ENCODE assay signal across 10 mouse cellular contexts in the genomic region with DNA sequence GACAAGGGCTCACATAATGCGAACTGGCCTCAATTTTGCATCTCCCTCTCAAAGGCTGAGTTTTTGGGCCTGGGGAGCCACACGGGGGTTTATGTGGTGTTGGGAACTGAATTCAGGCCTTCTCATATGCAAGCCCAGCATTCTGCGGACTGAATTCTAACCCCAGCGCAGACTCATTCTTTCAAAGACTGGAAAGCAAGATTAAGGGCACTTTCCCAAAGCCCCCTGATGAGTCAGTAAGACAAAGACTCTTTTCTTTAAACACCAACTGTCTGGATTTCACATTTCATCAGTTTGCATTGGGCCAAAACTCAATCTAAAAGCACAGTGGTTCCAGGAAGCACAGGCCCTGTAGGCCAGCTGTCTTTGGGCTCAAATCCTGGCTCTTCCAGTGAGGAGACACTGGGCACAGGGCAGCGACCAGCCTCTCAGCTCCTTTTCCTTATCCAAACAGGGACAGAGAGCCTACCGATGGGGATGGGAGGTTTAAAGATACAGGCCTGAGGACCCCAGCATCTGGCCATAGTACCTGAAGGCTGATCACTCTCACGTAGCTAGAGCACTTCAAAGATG. TPM values are rescaled to one million over a fixed set of nuclear protein-coding genes. Genes with fewer than 3 reads are reported as not detected.
A peak's percentile ranks its signal among the peaks of the same experiment; 100 is the strongest.
DNase-seq lines count a peak whose midpoint lies in the region; ATAC-seq and TF ChIP-seq lines count a peak whose summit lies in the region.
"Had no signal": no experiment of that assay in that cellular context is flagged by ENCODE, and none has a peak within 500 bp of the region (broad histone marks: within the 10 kb centered on the region; RNA-seq: fewer than 3 reads in every experiment).

No protein-coding gene starts in this region.

- H3K27ac ChIP-seq in limb, embryonic 12.5 days = peak overlapping the region; percentile 62
- no peak overlapping the region for H3K27ac ChIP-seq in limb, embryonic 10.5 days
- peak overlapping the region; percentile 78 for H3K27ac ChIP-seq in forebrain, embryonic 10.5 days
- H3K27ac ChIP-seq in hindbrain, postnatal 0 days = peak overlapping the region; percentile 68
- peak overlapping the region; percentile 48; the same call in 1 of the 2 replicates for H3K27ac ChIP-seq in neural tube, embryonic 14.5 days (ENCODE audit: low read depth, low read length)
- H3K27ac ChIP-seq: kidney, postnatal 0 days had no signal

- ATAC-seq in limb, embryonic 12.5 days (ENCODE audit: insufficient number of reproducible peaks, insufficient read depth, low FRiP score, low TSS enrichment, low read depth) = no peak
- ATAC-seq in hindbrain, postnatal 0 days = peak; percentile 63
- no peak for ATAC-seq in neural tube, embryonic 14.5 days (ENCODE audit: low read depth)
- ATAC-seq: lung, postnatal 0 days had no signal

- H3K4me2 ChIP-seq in limb, embryonic 12.5 days = no peak overlapping the region
- H3K4me2 ChIP-seq in hindbrain, postnatal 0 days (ENCODE audit: low read depth, low read length) = no peak overlapping the region
- no peak overlapping the region for H3K4me2 ChIP-seq in neural tube, embryonic 14.5 days (ENCODE audit: low read depth, low read length)

- H3K4me3 ChIP-seq in limb, embryonic 12.5 days (replicated peaks) = no peak overlapping the region
- H3K4me3 ChIP-seq in limb, embryonic 10.5 days = no peak overlapping the region
- no peak overlapping the region for H3K4me3 ChIP-seq in forebrain, embryonic 10.5 days
- H3K4me3 ChIP-seq in hindbrain, postnatal 0 days (ENCODE audit: low read length) = no peak overlapping the region
- H3K4me3 ChIP-seq in neural tube, embryonic 14.5 days (ENCODE audit: low read depth, low read length) = no peak overlapping the region

- peaks cover 20% of the 10 kb centered on the region for H3K36me3 ChIP-seq in limb, embryonic 12.5 days
- peaks cover 22% of the 10 kb centered on the region for H3K36me3 ChIP-seq in limb, embryonic 10.5 days
- peaks cover 22% of the 10 kb centered on the region for H3K36me3 ChIP-seq in forebrain, embryonic 10.5 days (replicated peaks)
- H3K36me3 ChIP-seq in hindbrain, postnatal 0 days (ENCODE audit: insufficient read depth, low read length) = no peaks in the 10 kb centered on the region
- H3K36me3 ChIP-seq in neural tube, embryonic 14.5 days (ENCODE audit: control insufficient read depth, insufficient read depth, low read length) = no peaks in the 10 kb centered on the region

- no peak overlapping the region for H3K9ac ChIP-seq in limb, embryonic 12.5 days (replicated peaks)
- no peak overlapping the region for H3K9ac ChIP-seq in hindbrain, postnatal 0 days (replicated peaks; ENCODE audit: low read length)
- H3K9ac ChIP-seq in neural tube, embryonic 14.5 days (replicated peaks; ENCODE audit: low read depth, low read length) = no peak overlapping the region

- H3K4me1 ChIP-seq in limb, embryonic 12.5 days (replicated peaks) = peaks cover 30% of the 10 kb centered on the region
- H3K4me1 ChIP-seq in limb, embryonic 10.5 days = peaks cover 32% of the 10 kb centered on the region
- H3K4me1 ChIP-seq in forebrain, embryonic 10.5 days = peaks cover 56% of the 10 kb centered on the region
- peaks cover 9% of the 10 kb centered on the region; the same call in 1 of the 2 replicates for H3K4me1 ChIP-seq in hindbrain, postnatal 0 days (ENCODE audit: insufficient read depth, low read length)
- H3K4me1 ChIP-seq in neural tube, embryonic 14.5 days (ENCODE audit: control insufficient read depth, insufficient read depth, low read length) = peaks cover 5% of the 10 kb centered on the region; the same call in 1 of the 2 replicates

- no peaks in the 10 kb centered on the region for H3K27me3 ChIP-seq in limb, embryonic 12.5 days
- H3K27me3 ChIP-seq in limb, embryonic 10.5 days (ENCODE audit: low read depth, poor library complexity, severe bottlenecking) = no peaks in the 10 kb centered on the region
- H3K27me3 ChIP-seq in forebrain, embryonic 10.5 days (ENCODE audit: poor library complexity, severe bottlenecking) = no peaks in the 10 kb centered on the region
- H3K27me3 ChIP-seq in hindbrain, postnatal 0 days (ENCODE audit: insufficient read depth, low read length) = no peaks in the 10 kb centered on the region
- no peaks in the 10 kb centered on the region for H3K27me3 ChIP-seq in neural tube, embryonic 14.5 days (ENCODE audit: control insufficient read depth, insufficient read depth, low read length)

- TF ChIP-seq CTCF in hindbrain, postnatal 0 days (IDR thresholded peaks at IDR 0.05; ENCODE audit: low read depth) = no peak

- 75% methylated on average over 7 of the region's 7 CpGs for WGBS in limb, embryonic 12.5 days
- WGBS in limb, embryonic 10.5 days = 80% methylated on average over 7 of the region's 7 CpGs
- WGBS in forebrain, embryonic 10.5 days = 28% methylated on average over 7 of the region's 7 CpGs
- 41% methylated on average over 7 of the region's 7 CpGs for WGBS in hindbrain, postnatal 0 days
- WGBS in neural tube, embryonic 14.5 days = 41% methylated on average over 7 of the region's 7 CpGs

- no peak for DNase-seq in limb, embryonic 10.5 days (ENCODE audit: low spot score)
- no peak for DNase-seq in forebrain, embryonic 10.5 days (ENCODE audit: extremely low spot score, low spot score)
- peak; percentile 75 for DNase-seq in hindbrain, postnatal 0 days (ENCODE audit: low spot score)
- DNase-seq in spleen, postnatal 14 days (ENCODE audit: low spot score in 2 of 2) = no peak
- no peak for DNase-seq in adrenal gland, postnatal 14 days
- DNase-seq in testis, postnatal 10 days (ENCODE audit: low spot score) = no peak

- no peaks in the 10 kb centered on the region for H3K9me3 ChIP-seq in limb, embryonic 12.5 days
- no peaks in the 10 kb centered on the region for H3K9me3 ChIP-seq in limb, embryonic 10.5 days (replicated peaks)
- H3K9me3 ChIP-seq in forebrain, embryonic 10.5 days = no peaks in the 10 kb centered on the region
- H3K9me3 ChIP-seq in hindbrain, postnatal 0 days (ENCODE audit: low read length) = no peaks in the 10 kb centered on the region
- H3K9me3 ChIP-seq in neural tube, embryonic 14.5 days (ENCODE audit: control insufficient read depth, low read length) = no peaks in the 10 kb centered on the region

RNA-seq across cellular contexts. Expression of gene Cnn3, which starts 38.5 kb away (rescaled TPM):
- polyA plus RNA-seq in limb, embryonic 12.5 days (2016; fragmentation: Nextera tagmentation; extraction: Ambion mirVana) = 852 and 858 TPM in 2 replicates
- 697 and 777 TPM in 2 replicates for polyA plus RNA-seq in limb, embryonic 10.5 days (2016; fragmentation: Nextera tagmentation; extraction: Ambion mirVana)
- polyA plus RNA-seq in forebrain, embryonic 10.5 days (2016; fragmentation: Nextera tagmentation; extraction: Ambion mirVana) = 843 and 904 TPM in 2 replicates
- 180 and 194 TPM in 2 replicates for total RNA-seq in hindbrain, postnatal 0 days (2014; rRNA removed)
- 317 and 348 TPM in 2 replicates for polyA plus RNA-seq in hindbrain, postnatal 0 days (2015; fragmentation: Nextera tagmentation; extraction: Ambion mirVana)
- 409 and 500 TPM in 2 replicates for polyA plus RNA-seq in neural tube, embryonic 14.5 days (2014; fragmentation: Nextera tagmentation; extraction: Ambion mirVana)
- 267 and 270 TPM in 2 replicates for total RNA-seq in adrenal gland, postnatal 14 days (2021)
